Mouse (Mus musculus) liver, embryonic 14.5 days (tissue): ENCODE results near the gene Gramd1a. TPM values are rescaled to one million over a fixed set of nuclear protein-coding genes. Genes with fewer than 3 reads are reported as not detected.

Experiments used
- ATAC-seq: fragments of 200-750 bp; cut with Nextera tagmentation; 2 replicates; pipeline ENCODE4 v1.8.0; 2017; ENCODE audit warnings: moderate number of reproducible peaks, mild to moderate bottlenecking, moderate library complexity; ENCODE audit not compliant: insufficient read depth
- DNase-seq, 3 experiments: peaks; one replicate each; pipeline ENCODE4 v3.0.0-alpha.2; 2012 to 2013; ENCODE audit warnings: low read depth in 3 of 3, low spot score in 3 of 3
- H3K27ac ChIP-seq: fragments of 300-500 bp; sonication (generic); 2 replicates; pipeline ENCODE4 v1.5.1; 2014; ENCODE audit warnings: moderate library complexity, mild to moderate bottlenecking, control low read depth, inconsistent platforms
- H3K27me3 ChIP-seq: fragments of 300-500 bp; sonication (generic); 2 replicates; pipeline ENCODE4 v1.6.1; 2014; ENCODE audit warnings: mild to moderate bottlenecking, low read length, moderate library complexity; ENCODE audit not compliant: control insufficient read depth, insufficient read depth
- H3K36me3 ChIP-seq: fragments of 300-500 bp; sonication (generic); replicated peaks from 2 replicates; pipeline ENCODE4 v1.6.1; 2014; ENCODE audit warnings: low read depth; ENCODE audit not compliant: control insufficient read depth, insufficient read depth
- H3K4me1 ChIP-seq, 2 experiments: fragments of 200-500 bp in 1 of 2; fragments of 300-500 bp in 1 of 2; sonication (generic) in 1 of 2; replicated peaks; 2 replicates each; pipeline ENCODE4 v1.6.1; 2012 to 2014; ENCODE audit warnings: antibody characterized with exemption in 1 of 2, inconsistent platforms in 1 of 2, low read length in 1 of 2; ENCODE audit not compliant: control insufficient read depth in 2 of 2, insufficient read depth in 2 of 2
- H3K4me2 ChIP-seq: fragments of 300-500 bp; sonication (generic); 2 replicates; pipeline ENCODE4 v1.6.1; 2014; ENCODE audit warnings: low read depth, mild to moderate bottlenecking, control low read depth, moderate library complexity
- H3K4me3 ChIP-seq, 2 experiments: fragments of 200-500 bp in 1 of 2; fragments of 300-500 bp in 1 of 2; sonication (generic) in 1 of 2; 2 replicates each; pipeline ENCODE4 v1.5.1; 2012 to 2014; ENCODE audit warnings: low read depth in 2 of 2, low read length in 2 of 2, mild to moderate bottlenecking in 2 of 2, control low read depth in 1 of 2, inconsistent platforms in 1 of 2, moderate library complexity in 1 of 2; ENCODE audit not compliant: insufficient read depth in 1 of 2
- H3K9ac ChIP-seq: fragments of 300-500 bp; sonication (generic); replicated peaks from 2 replicates; pipeline ENCODE4 v1.6.1; 2014; ENCODE audit warnings: mild to moderate bottlenecking, control low read depth, moderate library complexity
- H3K9me3 ChIP-seq: fragments of 300-500 bp; sonication (generic); 2 replicates; pipeline ENCODE4 v1.6.1; 2016; ENCODE audit warnings: low read length, mixed read lengths; ENCODE audit not compliant: control insufficient read depth
- CTCF ChIP-seq: IDR thresholded peaks from 2 replicates; pipeline ENCODE4 v1.5.1; 2016; ENCODE audit warnings: antibody characterized with exemption, low read depth, control low read depth
- EP300 ChIP-seq: IDR thresholded peaks from 2 replicates; pipeline ENCODE4 v1.6.1; 2016; ENCODE audit warnings: antibody characterized with exemption, low read depth
- WGBS: fragments of 180-500 bp; shearing (Covaris S2); extraction: QIAGEN DNeasy Blood & Tissue Kit; methylation state at CpG from one replicate; pipeline ENCODE4 v1.1.7; 2014; ENCODE audit not compliant: insufficient replicate concordance; 5-methylcytosine and 5-hydroxymethylcytosine counted together
- polyA plus RNA-seq, 2 experiments: library from polyadenylated mRNA; depleted of rRNA in 1 of 2; stranded (reverse) in 1 of 2; unstranded in 1 of 2; fragments of >200 nt; fragmentation: Nextera tagmentation in 1 of 2; extraction: Ambion mirVana in 1 of 2; gene quantifications; 2 replicates each; pipeline versions ENCODE4 v1.2.1 to v1.2.3; 2012 to 2014

The Gramd1a gene
- polyA plus RNA-seq, 2 experiments, result 8.5 to 19.1 TPM

DNA sequence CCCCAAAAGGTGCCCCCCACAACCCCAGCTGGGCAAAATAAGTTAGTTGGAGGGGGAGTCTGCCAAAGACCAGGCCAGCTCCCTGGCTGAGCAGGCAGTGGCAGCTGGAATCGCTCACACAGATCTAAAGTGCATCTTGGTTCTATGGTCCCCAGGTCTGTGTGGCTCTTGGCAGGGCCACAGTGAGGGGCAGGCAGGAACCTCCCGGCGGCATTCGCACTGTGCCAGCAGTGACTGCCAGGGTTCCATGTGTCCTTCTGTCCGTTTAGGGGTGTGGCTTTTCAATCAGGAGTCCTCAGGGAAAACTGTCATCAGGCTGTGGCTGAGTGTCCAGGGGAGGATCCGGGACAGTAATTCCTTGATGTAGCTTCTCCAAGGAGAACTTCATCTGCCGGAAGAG is 25.5 kb downstream of the Gramd1a start:
- Histone ChIP-seq H3K4me2 (no peak overlapping the region), H3K4me1 (0 out of 4 replicates have a peak, but pooled peaks cover 0 to 2% of the 10 kb centered on the region in 2 experiments), H3K36me3 (peaks cover 9% of the 10 kb centered on the region), H3K9me3 (no peaks in the 10 kb centered on the region), H3K27ac (no peak overlapping the region), H3K4me3 (no peak overlapping the region), H3K27me3 (peaks cover 25% of the 10 kb centered on the region), H3K9ac (no peak overlapping the region)
- DNase-seq (no peak), ATAC-seq (no peak)
- 82% methylated on average over 7 of the region's 7 CpGs for WGBS
- TF ChIP-seq EP300 (no peak), CTCF (no peak)

DNA sequence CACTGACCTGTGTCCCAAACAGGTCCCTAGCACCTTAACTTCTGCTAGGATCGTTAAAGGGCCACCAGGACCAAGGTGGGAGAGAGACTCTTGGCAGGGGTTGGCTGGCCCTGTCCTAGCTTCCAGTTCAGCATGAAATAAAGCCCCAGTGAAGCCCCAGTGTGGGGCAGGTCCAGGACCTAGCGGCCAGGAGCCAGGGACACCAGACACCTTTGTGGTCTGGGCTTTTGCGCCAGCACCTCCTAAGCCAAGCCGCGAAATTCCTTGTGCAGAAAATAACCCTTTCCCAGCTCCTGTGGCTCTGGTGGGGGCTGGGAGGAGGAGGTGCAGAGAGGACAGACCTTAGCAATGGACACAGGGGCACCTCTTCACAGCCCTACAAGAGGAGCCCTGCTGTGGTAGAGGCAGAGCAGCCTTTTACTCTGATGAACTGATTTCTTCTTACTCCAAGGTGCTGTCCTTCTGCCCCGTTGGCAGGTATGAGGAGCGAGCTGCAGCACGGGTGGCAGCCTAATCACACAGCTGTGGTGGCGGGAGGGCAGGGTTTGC is 27.5 kb downstream of the Gramd1a start:
- DNase-seq (no peak), ATAC-seq (no peak)
- Histone ChIP-seq H3K27me3 (peaks cover 30% of the 10 kb centered on the region), H3K36me3 (peaks cover 3% of the 10 kb centered on the region), H3K4me2 (no peak overlapping the region), H3K4me3 (no peak overlapping the region), H3K9ac (no peak overlapping the region), H3K27ac (no peak overlapping the region), H3K4me1 (0 out of 4 replicates have a peak, but pooled peaks cover 0 to 2% of the 10 kb centered on the region in 2 experiments), H3K9me3 (no peaks in the 10 kb centered on the region)
- no peak for TF ChIP-seq CTCF
- TF ChIP-seq EP300, result no peak
- WGBS, result 53% methylated on average over 9 of the region's 9 CpGs

- Histone ChIP-seq H3K9me3 (no peaks in the 10 kb centered on the region), H3K36me3 (peaks cover 3% of the 10 kb centered on the region), H3K4me3 (peak within 1 kb of the TSS; percentile 27 to 42), H3K4me1 (0 out of 4 replicates have a peak, but pooled peaks cover 0 to 2% of the 10 kb centered on the region in 2 experiments), H3K9ac (no peak within 1 kb of the TSS), H3K4me2 (peak within 1 kb of the TSS; percentile 54), H3K27ac (no peak within 1 kb of the TSS), H3K27me3 (peaks cover 30% of the 10 kb centered on the region)
- TF ChIP-seq CTCF, result no peak
- TF ChIP-seq EP300, result no peak
- ATAC-seq, result peak; percentile 35; the same call in 1 of the 2 replicates
- DNase-seq, result no peak
- 3% methylated on average over 40 of the region's 60 CpGs for WGBS
These were observed 28.6 kb downstream of the Gramd1a start, which contains the start of gene Scn1b for GRCm38 (mm10) chr7:31126851-31127724. Gene Scn1b (minus strand): TSS chr7:31127003.

DNA sequence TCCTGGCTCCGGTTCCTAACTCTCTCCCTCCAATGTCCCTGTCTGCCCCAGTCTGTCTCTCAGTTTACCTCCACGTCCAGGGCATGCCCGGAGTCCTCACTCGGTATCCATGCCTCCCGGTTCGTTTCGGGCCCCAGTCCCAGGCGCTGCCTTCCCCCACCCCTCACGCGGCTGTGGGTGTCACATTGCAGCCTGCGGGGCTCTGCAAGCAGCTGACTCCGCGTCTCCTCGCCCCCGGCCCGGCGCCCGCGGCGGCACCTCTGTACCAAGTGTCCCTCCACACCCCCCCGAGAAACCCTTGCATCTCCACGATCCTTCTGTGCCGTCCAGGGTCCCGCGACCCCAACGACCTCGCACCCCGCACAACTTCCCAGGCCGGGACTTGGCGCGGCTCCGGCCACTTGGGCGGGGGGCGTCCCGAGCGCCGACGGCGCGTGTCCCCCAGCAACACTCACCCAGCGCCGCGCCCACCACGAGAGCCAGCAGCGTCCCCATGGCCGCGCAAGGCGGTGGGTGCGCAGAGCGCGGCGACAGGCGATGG is 29.4 kb downstream of the Gramd1a start:
- TF ChIP-seq EP300, result no peak
- no peak for TF ChIP-seq CTCF
- H3K4me2 ChIP-seq, result peak overlapping the region; percentile 54
- H3K4me3 ChIP-seq, result peak overlapping the region; percentile 27 to 42
- DNase-seq (no peak), ATAC-seq (no peak)
- H3K27me3 ChIP-seq, result peaks cover 30% of the 10 kb centered on the region
- H3K4me1 ChIP-seq, result 0 out of 4 replicates have a peak, but pooled peaks cover 0 to 2% of the 10 kb centered on the region in 2 experiments
- H3K9ac ChIP-seq, result no peak overlapping the region
- H3K9me3 ChIP-seq, result no peaks in the 10 kb centered on the region
- H3K27ac ChIP-seq, result no peak overlapping the region
- WGBS, result 1% methylated on average over 53 of the region's 53 CpGs
- peaks cover 3% of the 10 kb centered on the region for H3K36me3 ChIP-seq

GRCm38 (mm10) chr7:31125116-31125515 is 30.6 kb downstream of the Gramd1a start:
- DNase-seq (no peak), ATAC-seq (no peak)
- Histone ChIP-seq H3K4me3 (no peak overlapping the region), H3K4me1 (0 out of 4 replicates have a peak, but pooled peaks cover 0 to 2% of the 10 kb centered on the region in 2 experiments), H3K4me2 (no peak overlapping the region), H3K27me3 (peaks cover 30% of the 10 kb centered on the region), H3K9me3 (no peaks in the 10 kb centered on the region), H3K27ac (no peak overlapping the region), H3K36me3 (peaks cover 3% of the 10 kb centered on the region), H3K9ac (no peak overlapping the region)
- TF ChIP-seq EP300 (no peak), CTCF (no peak)
- 48% methylated on average over 13 of the region's 13 CpGs for WGBS
